Mouse (Mus musculus): Measurements from ENCODE around the gene Nr1d1. TPM values are rescaled to one million over a fixed set of nuclear protein-coding genes. Genes with fewer than 3 reads are reported as not detected.

Nr1d1 gene
- polyA plus RNA-seq, 1 experiment, result not detected

DNA sequence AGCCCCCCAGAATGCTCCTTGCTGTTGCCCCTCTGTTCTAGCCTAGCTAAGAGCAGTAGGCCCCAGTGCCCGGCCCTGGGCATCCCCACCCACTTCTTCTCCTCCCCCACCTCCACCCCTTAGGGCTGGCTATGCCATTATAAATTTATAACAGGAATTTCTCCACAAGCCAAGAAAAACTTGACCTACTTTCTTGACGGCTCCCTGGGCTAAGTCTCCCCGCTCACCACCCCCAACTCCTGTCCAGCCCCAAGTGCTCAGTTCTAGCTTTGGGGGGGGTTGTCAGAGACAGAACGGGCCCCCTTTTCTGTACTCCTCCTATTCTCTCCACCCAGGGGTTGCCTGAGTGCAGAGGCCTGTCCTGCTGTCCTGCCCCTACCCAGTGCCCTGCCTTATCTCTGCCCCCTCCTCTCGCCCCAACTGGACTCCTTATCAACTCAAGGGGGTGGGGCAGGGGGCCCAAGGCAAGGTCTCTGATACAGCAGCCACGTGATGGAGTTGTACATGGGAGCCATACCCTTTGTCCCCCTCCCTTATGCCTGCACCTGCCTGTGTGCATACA is 23.8 kb downstream of the Nr1d1 start:
- no peak for TF ChIP-seq CTCF (IDR thresholded peaks at IDR 0.05; ENCODE audit: insufficient read depth, low read depth, low read length)
- no peak for TF ChIP-seq POLR2A (IDR thresholded peaks at IDR 0.05; ENCODE audit: insufficient read depth, low read depth, low read length)
- Histone ChIP-seq H3K4me3 (ENCODE audit: insufficient read depth, low read depth, low read length) (peak overlapping the region; percentile 14; the same call in 1 of the 2 replicates), H3K27ac (ENCODE audit: insufficient read depth, low read depth, low read length) (peak overlapping the region; percentile 86), H3K4me1 (ENCODE audit: control insufficient read depth, insufficient read depth, low read length) (peaks cover 74% of the 10 kb centered on the region)
- 4% methylated on average over 6 of the region's 6 CpGs for WGBS

DNA sequence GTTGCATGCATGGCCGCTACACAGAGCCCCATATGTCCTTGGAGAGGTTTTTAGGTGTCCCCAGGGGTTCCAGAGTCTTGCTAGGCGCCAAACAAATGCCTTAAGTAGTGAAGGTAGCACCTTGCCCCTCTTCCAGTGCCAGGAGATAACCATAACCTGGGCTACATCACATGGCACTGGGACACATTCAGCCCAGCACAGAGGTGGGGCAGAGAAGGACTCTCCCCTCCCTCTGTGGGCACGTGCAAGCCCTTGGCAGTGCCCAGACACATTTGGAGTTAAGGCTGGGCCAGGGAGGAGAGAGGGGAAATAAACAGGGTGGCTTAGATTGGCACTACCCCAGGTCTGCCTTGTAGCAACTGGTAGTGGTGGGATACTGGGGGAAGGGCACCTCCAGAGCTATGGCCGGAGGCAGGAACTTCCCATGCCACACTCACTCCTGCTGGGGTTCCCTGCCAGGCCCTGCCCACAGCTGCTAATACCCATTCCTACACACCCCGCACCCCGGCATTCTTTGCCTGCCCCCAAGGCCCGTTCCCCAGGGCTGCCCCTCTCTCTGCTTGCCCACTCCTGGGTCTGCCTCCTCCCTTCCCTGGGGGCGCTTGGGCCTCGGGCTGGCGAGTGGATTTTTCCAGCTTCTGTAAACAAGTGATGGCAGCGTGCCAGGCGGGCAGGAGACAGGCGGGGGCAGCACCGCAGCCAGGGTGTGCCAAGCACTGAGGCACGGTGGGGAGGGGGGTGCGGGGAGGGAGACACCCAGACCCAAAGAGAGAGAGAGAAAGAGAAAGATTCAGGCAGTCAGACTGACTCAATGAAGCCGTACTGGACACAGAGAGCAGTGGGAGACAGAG is 24.6 kb downstream of the Nr1d1 start:
- 10% methylated on average over 17 of the region's 17 CpGs for WGBS
- no peak for TF ChIP-seq CTCF (IDR thresholded peaks at IDR 0.05; ENCODE audit: insufficient read depth, low read depth, low read length)
- TF ChIP-seq POLR2A (IDR thresholded peaks at IDR 0.05; ENCODE audit: insufficient read depth, low read depth, low read length), result no peak

DNA sequence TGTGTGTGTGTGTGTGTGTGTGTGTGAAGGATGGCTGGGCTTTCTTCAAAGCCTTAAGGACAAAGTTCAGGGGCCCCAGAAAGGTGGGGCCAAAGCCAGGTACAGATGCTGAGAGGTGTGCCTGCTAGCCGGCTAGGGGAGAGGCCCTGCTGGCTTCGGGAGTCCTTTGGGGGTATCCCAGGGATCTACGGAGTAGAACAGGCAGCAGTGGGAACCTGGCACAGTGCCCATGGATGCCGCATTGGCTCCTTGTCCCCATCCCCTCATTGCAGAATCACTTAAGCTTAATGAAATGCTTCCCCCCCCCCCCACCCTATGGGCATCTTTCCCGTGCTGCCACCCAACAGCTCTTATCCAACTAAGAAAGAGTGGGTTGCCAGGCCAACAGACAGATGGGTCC is 25.4 kb downstream of the Nr1d1 start:
- WGBS, result 14% methylated on average over 5 of the region's 5 CpGs
- no peak for TF ChIP-seq CTCF (IDR thresholded peaks at IDR 0.05; ENCODE audit: insufficient read depth, low read depth, low read length)
- TF ChIP-seq POLR2A (IDR thresholded peaks at IDR 0.05; ENCODE audit: insufficient read depth, low read depth, low read length), result no peak
- H3K4me1 ChIP-seq (ENCODE audit: control insufficient read depth, insufficient read depth, low read length), result peaks cover 78% of the 10 kb centered on the region
- peak overlapping the region; percentile 86 for H3K27ac ChIP-seq (ENCODE audit: insufficient read depth, low read depth, low read length)
- H3K4me3 ChIP-seq (ENCODE audit: insufficient read depth, low read depth, low read length), result no peak overlapping the region

More for the DNA sequence above, 24.6 kb downstream of the Nr1d1 start:
- Histone ChIP-seq H3K4me1 (ENCODE audit: control insufficient read depth, insufficient read depth, low read length) (peaks cover 77% of the 10 kb centered on the region), H3K27ac (ENCODE audit: insufficient read depth, low read depth, low read length) (peak overlapping the region; percentile 86), H3K4me3 (ENCODE audit: insufficient read depth, low read depth, low read length) (peak overlapping the region; percentile 14)

- TF ChIP-seq CTCF (IDR thresholded peaks at IDR 0.05; ENCODE audit: insufficient read depth, low read depth, low read length) (no peak), POLR2A (IDR thresholded peaks at IDR 0.05; ENCODE audit: insufficient read depth, low read depth, low read length) (no peak)
- Histone ChIP-seq H3K27ac (ENCODE audit: insufficient read depth, low read depth, low read length) (peak overlapping the region; percentile 99), H3K4me3 (ENCODE audit: insufficient read depth, low read depth, low read length) (peak overlapping the region; percentile 36), H3K4me1 (ENCODE audit: control insufficient read depth, insufficient read depth, low read length) (peaks cover 80% of the 10 kb centered on the region)
- WGBS, result 4% methylated on average over 15 of the region's 15 CpGs
Observed at GRCm38 (mm10) chr11:98748506-98749416, 26.4 kb downstream of the Nr1d1 start.

DNA sequence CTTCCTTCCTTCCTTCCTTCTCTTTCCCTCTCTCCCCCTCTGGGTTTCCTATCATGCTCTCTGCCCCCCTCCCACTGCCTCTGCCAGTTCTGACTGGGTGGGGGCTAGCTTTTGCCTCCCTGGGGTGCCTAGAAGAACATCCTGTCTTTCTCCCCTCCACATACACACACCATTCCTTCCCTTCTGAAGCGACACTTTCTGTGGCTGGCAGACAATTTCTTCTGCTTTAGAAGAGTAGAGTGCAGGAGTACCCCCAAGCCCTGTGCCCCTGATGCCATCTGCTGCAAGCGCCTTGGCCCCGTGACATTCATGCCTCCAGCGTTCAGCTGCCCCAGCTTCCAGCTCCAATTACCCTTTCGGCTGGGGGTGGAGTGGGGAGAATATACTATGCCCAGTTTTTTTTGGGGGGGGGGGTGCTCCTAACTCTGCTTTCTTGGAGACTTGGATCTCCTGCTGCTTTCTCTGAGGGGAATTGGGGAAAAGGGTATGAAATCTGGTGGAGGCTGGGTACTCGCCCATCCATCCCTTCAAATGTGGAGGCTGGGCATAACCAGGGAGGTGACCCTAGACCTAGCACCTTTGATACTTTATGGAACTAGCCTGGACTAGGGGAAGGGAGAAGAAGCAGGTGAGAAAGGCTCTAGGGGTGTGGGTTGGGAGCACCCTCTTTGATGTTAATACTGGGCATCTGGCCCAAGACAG is 27.2 kb downstream of the Nr1d1 start:
- no peak for TF ChIP-seq POLR2A (IDR thresholded peaks at IDR 0.05; ENCODE audit: insufficient read depth, low read depth, low read length)
- no peak for TF ChIP-seq CTCF (IDR thresholded peaks at IDR 0.05; ENCODE audit: insufficient read depth, low read depth, low read length)
- Histone ChIP-seq H3K4me3 (ENCODE audit: insufficient read depth, low read depth, low read length) (peak overlapping the region; percentile 36), H3K4me1 (ENCODE audit: control insufficient read depth, insufficient read depth, low read length) (peaks cover 75% of the 10 kb centered on the region), H3K27ac (ENCODE audit: insufficient read depth, low read depth, low read length) (peak overlapping the region; percentile 99)
- 4% methylated on average over 6 of the region's 6 CpGs for WGBS

GRCm38 (mm10) chr11:98746855-98747693 is 28.1 kb downstream of the Nr1d1 start:
- Histone ChIP-seq H3K27ac (ENCODE audit: insufficient read depth, low read depth, low read length) (peak overlapping the region; percentile 76), H3K4me3 (ENCODE audit: insufficient read depth, low read depth, low read length) (peak overlapping the region; percentile 19), H3K4me1 (ENCODE audit: control insufficient read depth, insufficient read depth, low read length) (peaks cover 73% of the 10 kb centered on the region)
- TF ChIP-seq CTCF (IDR thresholded peaks at IDR 0.05; ENCODE audit: insufficient read depth, low read depth, low read length) (no peak), POLR2A (IDR thresholded peaks at IDR 0.05; ENCODE audit: insufficient read depth, low read depth, low read length) (peak; percentile 38; the same call in 1 of the 2 replicates)
- WGBS, result 3% methylated on average over 19 of the region's 19 CpGs

- TF ChIP-seq POLR2A (IDR thresholded peaks at IDR 0.05; ENCODE audit: insufficient read depth, low read depth, low read length) (no peak), CTCF (IDR thresholded peaks at IDR 0.05; ENCODE audit: insufficient read depth, low read depth, low read length) (no peak)
- Histone ChIP-seq H3K4me1 (ENCODE audit: control insufficient read depth, insufficient read depth, low read length) (peaks cover 66% of the 10 kb centered on the region), H3K4me3 (ENCODE audit: insufficient read depth, low read depth, low read length) (no peak overlapping the region), H3K27ac (ENCODE audit: insufficient read depth, low read depth, low read length) (peak overlapping the region; percentile 76)
- WGBS, result 29% methylated on average over 12 of the region's 12 CpGs
Observed at GRCm38 (mm10) chr11:98745932-98746853, 28.9 kb downstream of the Nr1d1 start.
